Mouse (Mus musculus): ENCODE measurements around the gene Hhipl1.

The Hhipl1 gene

GRCm38 (mm10) chr12:108315818-108316217, 9.7 kb downstream of the Hhipl1 start:
- no peak for DNase-seq

- DNase-seq = no peak
These were observed 10.6 kb downstream of the Hhipl1 start for GRCm38 (mm10) chr12:108316655-108317054.

DNA sequence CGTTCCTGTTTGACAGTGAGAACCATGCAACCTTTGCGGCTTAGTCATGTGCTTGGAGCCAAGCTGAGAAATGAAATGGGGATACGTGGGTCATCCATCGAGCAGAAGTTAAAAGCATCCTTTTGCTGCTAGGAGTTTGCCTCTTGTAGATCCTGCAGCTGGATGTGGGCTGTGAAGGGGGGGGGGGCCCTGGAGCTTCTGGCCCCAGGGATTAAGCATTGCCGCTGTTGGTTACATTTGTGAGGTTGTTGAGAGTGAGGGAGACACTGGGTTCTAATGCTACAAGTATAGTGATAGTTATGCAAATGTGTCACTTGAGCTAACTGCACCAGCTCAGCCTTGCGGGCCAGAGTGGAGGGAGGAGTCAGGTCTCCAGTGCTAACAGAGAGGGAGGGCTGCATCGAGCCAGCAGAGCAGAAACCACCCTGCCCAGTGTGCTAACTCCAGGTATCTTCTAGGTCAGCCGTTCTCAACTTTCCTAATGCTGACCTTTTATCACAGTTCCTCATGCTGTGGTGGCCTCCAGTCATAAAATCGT, 11.2 kb downstream of the Hhipl1 start:
- DNase-seq = peak; percentile 69

GRCm38 (mm10) chr12:108317826-108318430, 11.9 kb downstream of the Hhipl1 start:
- no peak for DNase-seq

DNA sequence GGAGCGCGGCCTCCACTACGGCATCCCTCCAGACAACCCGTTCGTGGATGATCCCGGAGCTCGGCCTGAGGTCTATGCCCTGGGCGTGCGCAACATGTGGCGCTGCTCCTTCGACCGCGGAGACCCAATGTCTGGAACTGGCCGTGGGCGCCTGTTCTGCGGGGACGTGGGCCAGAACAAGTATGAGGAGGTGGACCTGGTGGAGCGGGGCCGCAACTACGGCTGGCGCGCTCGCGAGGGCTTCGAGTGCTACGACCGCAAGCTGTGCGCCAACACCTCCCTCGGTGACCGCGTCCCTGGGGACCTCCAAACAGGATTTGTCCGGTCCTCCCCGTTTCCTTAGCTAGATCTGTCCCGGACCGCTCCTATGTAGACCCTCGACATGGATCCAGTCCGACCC, 12.4 kb downstream of the Hhipl1 start:
- no peak for DNase-seq

GRCm38 (mm10) chr12:108320096-108320495, 14.0 kb downstream of the Hhipl1 start:
- peak; percentile 64 for DNase-seq

DNA sequence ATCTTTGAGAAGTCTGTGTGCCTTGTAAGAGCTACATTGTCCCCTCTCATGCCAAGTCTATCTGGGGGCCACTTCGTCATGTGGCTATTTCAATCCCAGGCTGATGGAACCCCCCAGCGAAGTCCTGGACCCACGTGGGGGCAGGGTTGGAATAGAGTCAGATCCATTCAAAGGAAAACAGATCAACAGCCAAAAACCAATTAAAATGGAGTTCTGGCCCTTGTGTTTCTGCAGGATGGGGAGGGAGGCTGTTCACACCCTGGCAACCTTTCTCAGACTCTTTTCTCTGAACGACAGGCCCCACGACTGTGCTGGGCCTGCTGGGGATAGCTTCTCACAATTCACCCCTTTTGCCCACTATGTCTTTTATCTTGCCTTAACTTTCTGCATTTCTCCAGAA, 20.3 kb downstream of the Hhipl1 start:
- no peak for DNase-seq

DNA sequence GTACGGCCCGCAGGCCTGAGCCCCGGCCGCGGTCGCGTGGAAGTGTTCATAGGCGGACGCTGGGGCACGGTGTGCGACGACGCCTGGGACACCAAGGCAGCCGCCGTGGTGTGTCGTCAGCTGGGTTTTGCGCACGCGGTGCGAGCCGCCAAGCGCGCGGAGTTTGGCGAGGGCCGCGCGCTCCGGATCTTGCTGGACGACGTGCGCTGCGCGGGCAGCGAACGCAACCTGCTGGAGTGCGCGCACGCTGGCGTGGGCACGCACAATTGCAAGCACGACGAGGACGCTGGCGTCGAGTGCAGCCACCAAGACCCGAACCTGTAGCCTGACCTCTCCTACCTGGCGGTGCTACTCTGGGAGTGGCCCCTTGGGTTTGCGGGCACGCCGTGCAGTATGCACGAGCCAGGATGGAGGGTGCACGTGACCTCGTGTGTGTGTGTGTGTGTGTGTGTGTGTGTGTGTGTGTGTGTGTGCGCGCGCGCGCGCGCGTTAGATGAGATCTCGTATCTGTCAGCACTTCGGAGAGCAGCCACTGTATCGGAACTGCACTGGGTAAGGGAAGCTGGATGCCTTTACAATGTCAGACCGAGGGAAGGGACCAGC, 21.9 kb downstream of the Hhipl1 start:
- peak; percentile 80 for DNase-seq

- DNase-seq = peak; percentile 92
These were observed 27.0 kb downstream of the Hhipl1 start for GRCm38 (mm10) chr12:108333056-108333455.

DNA sequence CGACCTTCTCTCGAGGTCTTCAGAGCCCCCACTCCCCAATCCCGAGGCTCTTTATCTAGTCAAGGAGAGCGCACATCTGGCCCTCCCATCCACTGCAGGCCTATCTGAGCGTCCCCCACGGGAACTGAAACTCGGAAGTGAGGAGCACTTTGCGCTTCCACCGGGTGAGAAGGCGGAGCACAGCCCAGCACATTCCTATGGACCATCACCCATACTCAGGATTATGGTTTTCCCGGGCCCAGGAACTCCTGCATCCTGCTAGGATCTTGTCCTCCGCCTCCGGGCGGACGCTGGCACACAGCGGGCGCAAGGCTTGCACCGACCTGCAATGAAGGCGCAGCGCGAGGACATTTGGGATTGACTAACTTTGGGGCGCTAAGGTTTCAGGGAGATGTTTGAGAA, 27.4 kb downstream of the Hhipl1 start:
- DNase-seq = no peak

DNA sequence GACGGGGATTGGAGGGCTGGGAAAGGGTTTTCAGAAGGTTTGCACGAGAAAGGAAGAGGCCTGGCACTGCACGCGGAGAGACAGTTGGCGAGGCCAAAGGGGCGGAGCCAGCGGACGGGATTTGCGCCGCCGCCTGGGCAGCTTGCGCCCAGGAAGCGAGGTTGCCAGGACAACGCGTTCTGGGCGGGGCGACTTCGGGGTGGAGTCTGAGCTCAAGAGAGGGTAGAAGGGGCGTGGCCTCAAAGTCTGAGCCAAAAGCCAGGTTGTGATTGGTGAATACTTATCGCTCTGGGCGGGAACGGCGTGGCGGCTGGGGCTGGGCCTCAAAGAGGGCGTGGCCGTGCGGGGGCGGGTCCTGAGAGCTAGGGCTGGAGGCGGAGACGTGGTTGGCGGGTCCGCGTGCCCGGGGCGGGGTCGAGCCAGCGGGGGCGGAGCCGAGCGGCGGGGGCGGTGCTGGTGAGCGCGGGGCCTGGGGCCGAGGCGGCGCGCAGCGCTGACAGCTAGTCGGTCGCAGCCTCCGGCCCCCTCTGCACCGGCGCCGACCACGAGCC, 27.9 kb downstream of the Hhipl1 start, which contains the start of gene Cyp46a1:
Cyp46a1 (plus strand) TSS at position 487 of the 551 bp plus-strand sequence.
- DNase-seq = peak; percentile 100

DNA sequence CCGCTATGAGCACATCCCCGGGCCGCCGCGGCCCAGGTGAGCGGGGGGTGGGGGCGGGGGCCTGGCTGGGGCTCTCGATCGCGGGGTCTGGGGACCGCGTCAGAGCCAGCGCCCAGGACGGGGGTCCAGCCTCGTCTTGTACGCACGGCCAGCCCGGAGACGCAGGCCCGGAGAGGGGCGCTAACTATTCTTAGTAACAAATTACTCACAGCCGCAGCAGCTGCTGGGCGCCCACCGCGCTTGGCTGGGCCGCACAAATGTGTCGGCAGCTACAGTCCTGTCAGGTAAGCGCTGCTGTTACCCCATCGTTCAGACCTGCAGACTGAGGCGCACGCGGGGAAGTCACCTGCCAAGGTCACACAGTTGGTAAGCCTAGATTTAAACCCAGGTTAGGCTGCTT, 28.5 kb downstream of the Hhipl1 start:
- no peak for DNase-seq

- DNase-seq = peak; percentile 73
These were observed 32.6 kb downstream of the Hhipl1 start for GRCm38 (mm10) chr12:108338572-108339190.

GRCm38 (mm10) chr12:108348151-108348550, 42.1 kb downstream of the Hhipl1 start:
- no peak for DNase-seq

- no peak for DNase-seq
These were observed 43.0 kb downstream of the Hhipl1 start for GRCm38 (mm10) chr12:108349026-108349425.

- no peak for DNase-seq
These were observed 44.9 kb downstream of the Hhipl1 start for GRCm38 (mm10) chr12:108350931-108351330.

DNA sequence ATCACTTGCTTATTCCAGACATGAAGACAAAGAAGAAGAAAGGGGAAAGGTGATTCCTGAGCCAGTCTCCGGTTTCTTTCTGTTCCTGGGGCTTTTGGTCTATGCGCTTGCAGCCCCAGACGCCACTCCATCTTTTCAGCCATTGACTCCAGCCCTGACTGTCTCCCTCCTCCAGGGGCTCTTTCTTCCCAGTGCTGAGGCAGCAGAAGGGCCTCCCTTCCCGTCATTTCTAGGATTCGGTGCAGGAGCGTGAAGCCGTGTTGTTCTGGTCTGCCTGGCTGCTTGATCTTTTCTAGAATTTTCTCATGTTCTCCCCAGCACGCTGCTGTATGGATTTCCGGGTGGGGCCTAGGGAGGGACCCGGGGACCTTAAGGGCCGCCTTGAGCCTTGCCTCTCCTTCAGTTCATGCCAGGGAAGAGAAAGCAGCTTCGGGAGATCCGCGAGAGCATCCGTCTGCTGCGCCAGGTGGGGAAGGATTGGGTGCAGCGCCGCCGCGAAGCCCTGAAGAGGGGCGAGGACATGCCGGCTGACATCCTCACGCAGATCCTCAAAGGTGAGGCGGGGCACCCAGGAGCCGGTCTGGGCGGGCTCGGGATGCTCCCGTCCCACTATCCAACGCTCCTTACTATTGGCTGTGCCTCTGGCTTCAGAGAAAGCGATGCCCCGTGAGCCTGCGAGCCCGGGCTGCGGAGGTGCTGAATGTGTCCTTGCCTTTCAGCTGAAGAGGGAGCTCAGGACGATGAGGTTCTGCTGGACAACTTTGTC, 46.5 kb downstream of the Hhipl1 start:
- peak; percentile 53 for DNase-seq

GRCm38 (mm10) chr12:108354284-108354683, 48.2 kb downstream of the Hhipl1 start:
- DNase-seq = no peak

DNA sequence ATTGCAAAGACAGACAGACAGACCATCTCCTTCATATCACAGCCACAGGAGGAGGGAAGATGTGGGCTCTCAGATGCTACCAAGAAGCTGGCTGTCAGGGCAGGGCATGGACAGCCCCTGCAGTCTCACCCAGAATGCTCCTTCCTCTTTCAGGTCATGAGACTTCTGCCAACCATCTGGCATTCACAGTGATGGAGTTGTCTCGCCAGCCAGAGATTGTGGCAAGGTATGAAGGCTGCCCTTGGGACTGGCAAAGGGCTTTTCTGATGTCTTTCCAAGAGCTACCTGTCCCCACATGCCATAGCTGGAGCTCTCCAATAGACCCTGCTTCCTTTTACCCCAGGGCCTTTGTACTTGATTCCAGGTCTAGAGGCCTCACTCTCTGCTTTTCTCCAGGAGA, 49.2 kb downstream of the Hhipl1 start:
- DNase-seq = no peak

- no peak for DNase-seq
These were observed 49.9 kb downstream of the Hhipl1 start for GRCm38 (mm10) chr12:108355986-108356385.

GRCm38 (mm10) chr12:108363796-108364195, 57.7 kb downstream of the Hhipl1 start:
- peak; percentile 89 for DNase-seq

DNA sequence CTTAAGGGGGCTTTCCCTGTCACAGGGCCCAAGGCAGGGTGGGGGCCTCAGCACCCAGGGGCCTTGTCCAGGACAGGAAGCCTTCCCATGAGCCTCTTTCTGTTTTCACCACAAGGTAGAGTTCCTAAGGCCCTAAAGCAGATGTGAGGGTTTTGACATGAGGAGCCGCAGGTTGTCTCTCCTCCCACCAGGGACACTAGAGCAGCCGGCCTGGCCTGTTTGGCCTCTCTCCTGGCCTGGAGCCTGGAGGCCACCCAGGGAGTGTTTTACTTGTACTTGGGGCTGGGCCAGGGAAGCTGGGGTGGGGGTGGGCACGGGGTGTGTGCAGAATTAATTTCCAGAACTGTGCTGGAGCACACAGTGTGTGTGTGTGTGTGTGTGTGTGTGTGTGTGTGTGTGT, 59.3 kb downstream of the Hhipl1 start:
- peak; percentile 56 for DNase-seq

GRCm38 (mm10) chr12:108365868-108366267, 59.8 kb downstream of the Hhipl1 start:
- no peak for DNase-seq
